Mouse (Mus musculus) megakaryocyte, embryonic 14.5 days (primary cell): ENCODE data around the gene Agap1. TPM values are rescaled to one million over a fixed set of nuclear protein-coding genes. Genes with fewer than 3 reads are reported as not detected.

Experiments
- H3K27me3 ChIP-seq: replicated peaks from 2 replicates; pipeline ENCODE3; 2012; ENCODE audit warnings: inconsistent platforms
- H3K36me3 ChIP-seq: replicated peaks from 2 replicates; pipeline ENCODE3; 2012; ENCODE audit warnings: low read length, inconsistent platforms, mixed read lengths
- H3K4me1 ChIP-seq: 2 replicates; pipeline ENCODE4 v1.6.1; 2012; ENCODE audit warnings: inconsistent platforms
- H3K4me3 ChIP-seq: replicated peaks from 2 replicates; pipeline ENCODE3; 2012; ENCODE audit warnings: moderate library complexity, mild to moderate bottlenecking, inconsistent platforms
- H3K9me3 ChIP-seq: 2 replicates; pipeline ENCODE4 v1.6.1; 2012; ENCODE audit warnings: inconsistent platforms
- FLI1 ChIP-seq: IDR thresholded peaks from 2 replicates; pipeline ENCODE4 v1.6.1; 2012; ENCODE audit warnings: low read length, inconsistent platforms, mixed read lengths
- GATA1 ChIP-seq: IDR thresholded peaks from 3 replicates; pipeline ENCODE4 v1.6.1; 2012; ENCODE audit warnings: mixed read lengths, low read length, inconsistent platforms, borderline replicate concordance
- polyA plus RNA-seq: library from polyadenylated mRNA; stranded (reverse); fragments of >175 nt; gene quantifications from 2 replicates; pipeline ENCODE4 v1.2.3, GENCODE M21; 2012; ENCODE audit warnings: low replicate concordance; ENCODE audit not compliant: insufficient read depth

Gene Agap1
- polyA plus RNA-seq, 1 experiment: 3.4 TPM

DNA sequence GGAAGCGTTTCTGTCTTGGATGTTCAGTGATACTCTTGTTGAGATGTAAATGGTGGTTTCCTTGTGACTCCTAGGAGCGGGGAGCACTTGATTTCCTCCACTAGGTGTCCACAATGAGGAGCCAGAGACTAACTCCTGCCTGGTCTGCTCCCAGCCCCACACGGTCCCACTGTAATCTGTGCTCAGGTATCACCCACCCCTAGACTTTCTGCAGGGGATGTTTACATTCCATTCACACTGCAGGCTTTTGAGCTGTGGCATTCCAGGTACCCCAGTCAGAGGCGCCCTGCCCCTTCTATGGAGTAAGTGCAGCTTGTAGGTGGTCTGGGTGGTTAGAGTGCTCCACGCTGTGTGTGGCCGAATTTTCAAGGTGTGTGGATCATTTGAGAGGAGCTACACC is 218.5 kb downstream of the Agap1 start:
- Histone ChIP-seq H3K36me3 (peaks cover 13% of the 10 kb centered on the region), H3K4me3 (no peak overlapping the region), H3K4me1 (no peaks in the 10 kb centered on the region), H3K27me3 (no peaks in the 10 kb centered on the region), H3K9me3 (peaks cover 7% of the 10 kb centered on the region)
- no peak for TF ChIP-seq FLI1
- TF ChIP-seq GATA1: no peak

DNA sequence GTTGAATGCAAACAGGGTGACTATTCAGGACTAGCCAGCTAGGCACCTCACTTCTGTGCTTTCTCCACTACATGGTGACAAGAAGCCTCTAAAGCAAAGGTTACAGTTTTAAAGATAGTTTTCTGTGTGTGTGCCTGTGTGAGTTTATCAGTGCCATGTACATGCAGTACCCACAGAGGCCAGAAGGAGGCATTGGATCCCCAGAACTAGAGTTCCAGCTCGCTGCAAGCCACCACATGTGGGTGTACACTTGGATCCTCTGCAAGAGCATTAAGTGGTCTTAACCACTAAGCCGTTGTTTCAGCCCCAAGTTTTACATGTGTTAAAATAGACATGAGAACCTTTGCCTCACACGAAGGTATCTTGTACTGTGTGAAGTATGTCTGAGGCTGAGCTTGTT is 219.1 kb downstream of the Agap1 start:
- TF ChIP-seq FLI1 (no peak), GATA1 (no peak)
- Histone ChIP-seq H3K9me3 (peaks cover 7% of the 10 kb centered on the region), H3K27me3 (no peaks in the 10 kb centered on the region), H3K4me1 (no peaks in the 10 kb centered on the region), H3K36me3 (peaks cover 13% of the 10 kb centered on the region), H3K4me3 (no peak overlapping the region)

- Histone ChIP-seq H3K4me3 (no peak overlapping the region), H3K4me1 (no peaks in the 10 kb centered on the region), H3K36me3 (peaks cover 13% of the 10 kb centered on the region), H3K9me3 (peaks cover 7% of the 10 kb centered on the region), H3K27me3 (no peaks in the 10 kb centered on the region)
- no peak for TF ChIP-seq GATA1
- no peak for TF ChIP-seq FLI1
Measured at GRCm38 (mm10) chr1:89674681-89675080, 220.1 kb downstream of the Agap1 start.

DNA sequence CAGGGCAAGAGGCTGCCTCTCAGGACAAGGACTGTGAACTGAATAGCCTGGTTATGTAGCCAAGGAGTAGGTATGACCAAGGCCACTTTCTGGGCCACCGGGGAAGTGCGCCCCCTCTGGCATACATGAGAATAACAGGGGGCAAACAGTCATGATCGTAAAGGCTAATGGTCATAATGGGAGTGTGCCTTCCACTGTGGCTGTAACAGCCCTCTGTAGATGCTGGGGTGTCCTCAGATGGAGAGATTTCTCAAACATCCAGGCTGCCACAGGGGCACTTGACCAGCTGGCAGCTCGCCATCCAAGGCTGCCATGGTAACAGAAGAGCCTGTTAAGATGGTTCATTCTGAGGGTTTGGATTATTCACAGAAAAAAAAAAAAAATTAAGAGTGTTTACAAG is 221.8 kb downstream of the Agap1 start:
- no peaks in the 10 kb centered on the region for H3K4me1 ChIP-seq
- peaks cover 9% of the 10 kb centered on the region for H3K36me3 ChIP-seq
- H3K4me3 ChIP-seq: no peak overlapping the region
- H3K9me3 ChIP-seq: peaks cover 7% of the 10 kb centered on the region
- no peaks in the 10 kb centered on the region for H3K27me3 ChIP-seq
- no peak for TF ChIP-seq GATA1
- no peak for TF ChIP-seq FLI1

DNA sequence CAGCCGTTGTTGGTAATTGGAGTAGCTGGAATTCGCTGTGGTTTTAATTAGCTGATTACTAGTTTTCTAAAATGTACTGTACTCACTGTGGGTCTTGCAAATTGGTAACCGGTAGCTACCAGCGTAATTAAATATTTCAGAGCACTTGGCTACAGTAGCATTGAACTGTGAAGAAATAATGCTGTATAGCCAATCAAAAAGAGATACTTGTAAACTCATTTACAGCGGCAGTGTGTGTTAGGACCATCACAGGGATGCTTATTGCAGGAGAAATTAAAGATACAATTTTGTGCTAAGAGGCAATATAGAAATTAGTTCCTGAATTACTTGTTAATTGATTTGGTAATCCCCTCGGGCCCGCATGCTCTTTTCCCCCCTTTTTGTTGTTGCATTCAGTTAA is 226.1 kb downstream of the Agap1 start:
- H3K4me1 ChIP-seq: no peaks in the 10 kb centered on the region
- TF ChIP-seq FLI1: no peak
- no peak overlapping the region for H3K4me3 ChIP-seq
- H3K9me3 ChIP-seq: no peaks in the 10 kb centered on the region
- H3K27me3 ChIP-seq: no peaks in the 10 kb centered on the region
- no peaks in the 10 kb centered on the region for H3K36me3 ChIP-seq

DNA sequence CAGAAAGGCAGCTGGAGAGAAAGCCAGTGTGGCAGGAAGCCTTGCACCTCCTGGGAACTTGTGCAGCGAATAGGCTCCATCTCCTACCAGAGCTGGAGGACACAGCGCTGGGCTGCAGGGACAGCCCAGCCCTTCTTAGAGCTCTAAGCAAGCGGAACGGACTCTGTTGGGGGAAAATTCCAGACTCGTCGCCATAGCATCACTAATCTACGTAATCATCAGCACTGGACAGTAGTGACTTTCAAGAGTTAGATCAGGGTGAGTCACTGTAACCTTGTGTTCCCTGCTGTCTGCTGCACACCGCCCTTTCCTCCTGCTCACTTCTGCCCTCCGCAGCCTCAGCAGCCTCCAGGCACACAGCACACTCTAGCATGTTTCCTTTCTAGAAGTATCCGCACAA is 234.3 kb downstream of the Agap1 start:
- H3K9me3 ChIP-seq: 0 out of 2 replicates have a peak, but pooled peaks cover 3% of the 10 kb centered on the region
- TF ChIP-seq GATA1: no peak
- TF ChIP-seq FLI1: no peak
- no peaks in the 10 kb centered on the region for H3K4me1 ChIP-seq
- H3K27me3 ChIP-seq: no peaks in the 10 kb centered on the region
- H3K4me3 ChIP-seq: no peak overlapping the region
- no peaks in the 10 kb centered on the region for H3K36me3 ChIP-seq

- Histone ChIP-seq H3K4me3 (no peak overlapping the region), H3K4me1 (no peaks in the 10 kb centered on the region), H3K36me3 (no peaks in the 10 kb centered on the region), H3K27me3 (no peaks in the 10 kb centered on the region), H3K9me3 (0 out of 2 replicates have a peak, but pooled peaks cover 3% of the 10 kb centered on the region)
- TF ChIP-seq FLI1 (no peak), GATA1 (no peak)
Measured at GRCm38 (mm10) chr1:89689544-89690212, 235.1 kb downstream of the Agap1 start.

DNA sequence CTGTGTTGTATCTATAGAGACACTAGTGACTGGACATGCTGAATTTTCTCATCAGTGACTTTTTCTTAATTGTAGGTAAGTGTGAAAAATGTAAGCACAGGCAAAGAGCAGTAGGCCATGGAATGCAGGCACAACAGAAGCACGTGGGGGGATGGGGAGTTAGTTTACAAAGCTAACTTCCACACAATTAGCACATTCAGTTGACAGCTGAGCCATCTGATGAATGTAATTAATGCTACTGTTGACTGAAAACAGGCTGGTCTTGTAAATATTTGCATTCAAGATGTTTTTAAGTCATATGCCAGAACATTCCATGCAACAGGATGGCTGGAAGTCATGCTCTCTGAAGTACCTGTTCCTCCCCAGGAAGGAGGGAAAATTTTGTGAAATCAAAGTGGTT is 236.5 kb downstream of the Agap1 start:
- TF ChIP-seq GATA1: no peak
- no peak for TF ChIP-seq FLI1
- 0 out of 2 replicates have a peak, but pooled peaks cover under 1% of the 10 kb centered on the region for H3K9me3 ChIP-seq
- no peak overlapping the region for H3K4me3 ChIP-seq
- no peaks in the 10 kb centered on the region for H3K36me3 ChIP-seq
- peaks cover 2% of the 10 kb centered on the region for H3K27me3 ChIP-seq
- H3K4me1 ChIP-seq: no peaks in the 10 kb centered on the region

DNA sequence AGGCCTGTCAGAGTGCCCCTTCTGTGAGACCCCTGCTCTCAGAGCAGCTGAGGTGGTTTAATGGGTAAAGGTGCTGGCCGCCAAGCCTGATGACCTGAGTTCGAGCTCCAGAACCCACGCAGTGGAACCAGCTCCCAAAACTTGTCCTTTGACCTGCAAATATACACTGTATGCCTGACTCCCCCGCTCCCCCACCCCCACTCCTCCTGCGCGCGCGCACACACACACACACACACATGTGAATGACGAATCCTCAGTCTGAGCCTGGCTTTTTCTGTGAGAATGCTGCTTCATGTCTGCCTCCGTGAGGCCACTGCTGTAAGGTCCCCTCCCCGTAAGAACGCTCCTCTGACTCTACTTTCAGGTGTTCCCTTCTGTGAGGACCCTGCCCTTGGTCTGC is 237.8 kb downstream of the Agap1 start:
- Histone ChIP-seq H3K4me3 (no peak overlapping the region), H3K9me3 (no peaks in the 10 kb centered on the region), H3K36me3 (no peaks in the 10 kb centered on the region), H3K4me1 (no peaks in the 10 kb centered on the region), H3K27me3 (peaks cover 2% of the 10 kb centered on the region)
- TF ChIP-seq FLI1 (no peak), GATA1 (no peak)

DNA sequence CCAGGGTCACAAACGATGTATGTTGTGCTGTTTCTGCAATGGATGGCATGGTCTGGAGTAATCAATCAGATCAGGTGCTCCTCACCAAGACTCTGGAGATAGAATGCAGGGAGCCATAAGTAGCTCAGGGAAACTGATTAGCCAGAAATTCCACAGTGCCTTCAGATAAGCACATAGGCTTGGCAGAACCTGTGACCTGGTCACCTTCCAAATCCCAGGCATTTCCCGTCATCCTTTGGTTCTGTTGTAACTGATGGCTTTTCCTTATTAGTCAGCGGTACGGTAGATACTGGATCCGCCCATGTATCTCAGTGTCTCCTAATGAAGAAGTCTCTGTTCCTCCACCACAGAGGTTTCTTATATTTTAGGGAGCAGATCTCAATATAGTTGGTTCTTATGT is 240.3 kb downstream of the Agap1 start:
- Histone ChIP-seq H3K27me3 (peaks cover 2% of the 10 kb centered on the region), H3K9me3 (no peaks in the 10 kb centered on the region), H3K4me1 (no peaks in the 10 kb centered on the region), H3K36me3 (no peaks in the 10 kb centered on the region), H3K4me3 (no peak overlapping the region)
- no peak for TF ChIP-seq GATA1
- no peak for TF ChIP-seq FLI1

DNA sequence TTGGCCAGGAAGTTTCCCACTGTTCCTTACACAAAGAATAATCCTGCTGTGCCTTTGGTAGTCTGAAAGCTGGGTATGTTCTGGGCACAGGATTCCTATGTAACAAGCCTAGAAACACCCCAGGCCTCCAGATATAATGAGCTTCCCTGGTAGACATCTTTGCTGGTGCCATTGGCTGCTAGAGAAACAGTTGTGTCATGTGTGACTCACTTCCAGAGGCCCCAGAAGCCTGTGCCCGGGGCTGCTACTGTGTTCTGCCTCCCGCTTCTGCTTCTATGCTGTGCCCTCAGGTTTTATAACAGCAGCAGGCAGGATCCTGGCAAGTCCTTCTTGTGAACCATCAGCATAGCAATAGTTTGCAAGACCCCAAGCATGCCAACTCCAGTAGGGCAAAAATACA is 242.6 kb downstream of the Agap1 start:
- H3K9me3 ChIP-seq: no peaks in the 10 kb centered on the region
- no peaks in the 10 kb centered on the region for H3K4me1 ChIP-seq
- H3K4me3 ChIP-seq: no peak overlapping the region
- no peaks in the 10 kb centered on the region for H3K36me3 ChIP-seq
- H3K27me3 ChIP-seq: peaks cover 9% of the 10 kb centered on the region
- TF ChIP-seq FLI1: no peak
- TF ChIP-seq GATA1: no peak
